Mouse (Mus musculus) neural tube, embryonic 12.5 days (tissue): ENCODE measurements around the gene Rassf4. TPM values are rescaled to one million over a fixed set of nuclear protein-coding genes. Genes with fewer than 3 reads are reported as not detected.

Source experiments
- ATAC-seq: fragments of 200-750 bp; cut with Nextera tagmentation; 2 replicates; pipeline ENCODE4 v1.8.0; 2017; ENCODE audit warnings: low read depth, mild to moderate bottlenecking, moderate TSS enrichment, moderate library complexity; ENCODE audit not compliant: low FRiP score
- H3K27ac ChIP-seq: fragments of 300-500 bp; sonication (generic); 2 replicates; pipeline ENCODE4 v1.5.1; 2016
- H3K27me3 ChIP-seq: fragments of 300-500 bp; sonication (generic); replicated peaks from 2 replicates; pipeline ENCODE4 v1.6.1; 2016; ENCODE audit warnings: mild to moderate bottlenecking
- H3K36me3 ChIP-seq: fragments of 300-500 bp; sonication (generic); 2 replicates; pipeline ENCODE4 v1.6.1; 2016; ENCODE audit warnings: mild to moderate bottlenecking
- H3K4me1 ChIP-seq: fragments of 300-500 bp; sonication (generic); 2 replicates; pipeline ENCODE4 v1.6.1; 2016
- H3K4me2 ChIP-seq: fragments of 300-500 bp; sonication (generic); replicated peaks from 2 replicates; pipeline ENCODE4 v1.6.1; 2016; ENCODE audit warnings: mild to moderate bottlenecking
- H3K4me3 ChIP-seq: fragments of 300-500 bp; sonication (generic); 2 replicates; pipeline ENCODE4 v1.5.1; 2016
- H3K9ac ChIP-seq: fragments of 300-500 bp; sonication (generic); 2 replicates; pipeline ENCODE4 v1.6.1; 2016; ENCODE audit warnings: mild to moderate bottlenecking
- H3K9me3 ChIP-seq: fragments of 300-500 bp; sonication (generic); 2 replicates; pipeline ENCODE4 v1.6.1; 2016; ENCODE audit warnings: mild to moderate bottlenecking
- WGBS: fragments of 180-500 bp; shearing (Covaris S2); methylation state at CpG from one replicate; pipeline ENCODE4 v1.1.7; 2016; 5-methylcytosine and 5-hydroxymethylcytosine counted together
- polyA plus RNA-seq: library from polyadenylated mRNA; unstranded; fragments of >200 nt; fragmentation: Nextera tagmentation; extraction: Ambion mirVana; gene quantifications from 2 replicates; pipeline ENCODE4 v1.2.1, GENCODE M21; 2016

The Rassf4 gene
- 34.1 and 38.3 TPM in 2 replicates for polyA plus RNA-seq

DNA sequence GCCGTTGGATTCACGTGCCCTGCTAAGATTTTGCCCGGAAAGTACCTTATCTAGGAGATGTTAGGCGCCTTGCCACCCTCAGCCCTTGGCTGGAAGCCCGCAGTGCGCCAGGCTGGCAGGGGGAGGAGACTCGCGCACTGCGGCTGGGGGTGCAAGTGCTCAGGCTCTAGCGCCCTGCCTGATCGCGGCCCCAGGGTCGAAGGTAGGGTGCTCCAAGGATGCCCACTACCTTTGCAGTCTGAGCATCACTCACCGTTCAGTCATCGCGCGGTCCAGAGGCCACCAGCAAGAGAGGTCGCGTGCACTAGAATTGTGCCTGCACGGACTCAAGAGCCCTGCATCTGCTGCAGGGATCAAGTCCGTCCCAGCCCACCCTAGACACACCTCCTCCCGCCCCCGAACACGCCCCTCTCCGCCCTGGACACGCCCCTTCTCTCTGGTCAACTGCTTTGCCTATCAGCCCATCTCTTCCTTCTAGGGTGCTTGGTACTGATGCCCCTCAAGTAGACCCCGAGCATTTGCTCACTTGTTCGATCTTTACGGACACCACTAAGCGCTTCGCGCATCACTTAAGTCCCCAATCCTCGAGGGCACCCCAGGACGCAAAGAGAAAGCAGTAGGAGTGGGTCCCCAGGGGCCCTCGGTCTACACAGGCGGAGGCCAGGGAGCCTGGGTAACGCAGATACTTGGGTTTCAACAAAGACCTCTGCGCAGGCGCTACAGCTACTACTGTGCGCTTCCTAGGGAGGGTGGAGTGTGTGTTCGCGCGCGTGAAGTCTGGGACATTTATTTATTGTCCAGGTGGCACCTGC is at the start of gene Rassf4:
Gene Rassf4 (minus strand): TSS at position 482 of the 812 bp plus-strand sequence.
- no peak within 1 kb of the TSS for H3K27ac ChIP-seq
- peak; percentile 83 for ATAC-seq
- peak within 1 kb of the TSS; percentile 59 for H3K9ac ChIP-seq
- no peaks in the 10 kb centered on the region for H3K27me3 ChIP-seq
- under 1% methylated on average over 44 of the region's 44 CpGs for WGBS
- peaks cover 35% of the 10 kb centered on the region for H3K4me1 ChIP-seq
- no peaks in the 10 kb centered on the region for H3K36me3 ChIP-seq
- peak within 1 kb of the TSS; percentile 56 for H3K4me3 ChIP-seq
- H3K4me2 ChIP-seq: peak within 1 kb of the TSS; percentile 91
- H3K9me3 ChIP-seq: no peaks in the 10 kb centered on the region

DNA sequence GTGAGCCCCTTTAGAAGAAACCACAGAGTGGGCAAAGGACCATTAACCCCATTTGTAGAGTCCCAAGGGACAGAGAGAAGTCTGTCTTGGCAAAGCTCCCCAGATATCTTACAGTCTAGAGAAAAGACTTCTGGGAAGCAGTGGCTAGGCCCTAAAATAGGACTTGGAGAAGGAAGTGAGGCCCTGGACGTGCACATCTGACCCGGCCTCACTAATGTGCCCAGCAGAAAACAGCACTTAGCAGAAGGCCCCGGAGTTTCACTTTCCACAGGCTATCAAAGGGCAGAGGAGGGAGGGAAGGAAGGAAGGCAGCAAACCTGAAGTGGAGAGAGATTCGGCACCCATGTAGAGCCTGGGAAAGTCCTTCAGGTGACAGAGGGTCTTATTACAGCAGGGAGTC is 45.2 kb upstream of the Rassf4 start:
- no peak overlapping the region for H3K4me3 ChIP-seq
- H3K36me3 ChIP-seq: no peaks in the 10 kb centered on the region
- no peak overlapping the region for H3K9ac ChIP-seq
- no peak for ATAC-seq
- H3K9me3 ChIP-seq: no peaks in the 10 kb centered on the region
- no peak overlapping the region for H3K4me2 ChIP-seq
- H3K27me3 ChIP-seq: no peaks in the 10 kb centered on the region
- H3K27ac ChIP-seq: no peak overlapping the region
- H3K4me1 ChIP-seq: no peaks in the 10 kb centered on the region
- 79% methylated on average over 4 of the region's 4 CpGs for whole genome bisulfite sequencing

- WGBS: 83% methylated on average over 4 of the region's 4 CpGs
- no peak for ATAC-seq
- Histone ChIP-seq H3K4me3 (no peak overlapping the region), H3K4me1 (no peaks in the 10 kb centered on the region), H3K9me3 (no peaks in the 10 kb centered on the region), H3K36me3 (no peaks in the 10 kb centered on the region), H3K27ac (no peak overlapping the region), H3K4me2 (no peak overlapping the region), H3K9ac (no peak overlapping the region), H3K27me3 (no peaks in the 10 kb centered on the region)
These were observed 44.6 kb upstream of the Rassf4 start for GRCm38 (mm10) chr6:116718361-116718760.

DNA sequence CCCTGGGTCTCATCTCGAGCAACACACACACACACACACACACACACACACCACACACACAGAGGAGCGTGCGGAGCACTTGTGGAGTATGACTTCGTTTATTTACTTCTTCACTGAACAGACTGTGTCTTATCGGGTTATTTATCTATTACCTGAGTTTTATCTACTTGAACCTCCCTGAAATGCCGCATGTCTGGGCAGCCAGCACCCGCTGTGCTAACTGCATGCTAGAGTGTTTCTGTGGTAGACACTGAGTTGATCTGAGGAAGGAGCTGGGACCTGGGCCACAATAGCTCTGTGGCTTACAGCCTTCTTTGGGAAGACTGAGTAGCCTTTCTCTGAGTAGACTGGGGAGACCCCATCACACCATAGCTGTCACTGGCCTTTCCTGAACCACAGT is 44.1 kb upstream of the Rassf4 start:
- no peak overlapping the region for H3K4me2 ChIP-seq
- H3K9me3 ChIP-seq: no peaks in the 10 kb centered on the region
- H3K27me3 ChIP-seq: no peaks in the 10 kb centered on the region
- 89% methylated on average over 7 of the region's 7 CpGs for WGBS
- no peak overlapping the region for H3K4me3 ChIP-seq
- ATAC-seq: no peak
- H3K36me3 ChIP-seq: no peaks in the 10 kb centered on the region
- no peak overlapping the region for H3K9ac ChIP-seq
- H3K27ac ChIP-seq: no peak overlapping the region
- H3K4me1 ChIP-seq: no peaks in the 10 kb centered on the region

DNA sequence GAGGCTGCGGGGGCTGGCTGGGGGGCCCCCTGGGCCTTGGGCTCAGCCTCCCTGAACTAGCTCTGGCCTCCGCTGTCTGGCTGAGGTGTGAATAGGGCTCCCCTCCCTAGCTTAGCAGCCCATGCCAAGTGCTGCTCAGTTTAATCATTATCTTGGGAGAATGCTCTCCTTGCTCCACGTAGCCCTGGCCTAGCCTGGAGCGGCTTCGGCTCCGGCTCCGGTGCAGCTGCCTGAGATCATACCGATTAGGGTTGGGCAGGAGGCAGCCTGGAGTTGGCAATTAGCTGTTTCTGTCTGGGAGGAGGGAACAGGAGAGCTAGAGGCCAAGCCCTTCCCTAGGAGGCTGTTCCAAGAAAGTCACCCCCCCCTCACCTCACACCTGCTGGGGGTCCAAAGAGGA is 42.9 kb upstream of the Rassf4 start, which contains the start of gene Tmem72:
Gene Tmem72 (minus strand): TSS at position 248 of the 400 bp plus-strand sequence.
- Histone ChIP-seq H3K27me3 (no peaks in the 10 kb centered on the region), H3K9me3 (no peaks in the 10 kb centered on the region), H3K36me3 (no peaks in the 10 kb centered on the region), H3K27ac (no peak within 1 kb of the TSS), H3K9ac (no peak within 1 kb of the TSS), H3K4me2 (no peak within 1 kb of the TSS), H3K4me3 (no peak within 1 kb of the TSS), H3K4me1 (no peaks in the 10 kb centered on the region)
- ATAC-seq: no peak
- WGBS: 83% methylated on average over 8 of the region's 8 CpGs

GRCm38 (mm10) chr6:116715166-116715565 is 41.4 kb upstream of the Rassf4 start:
- H3K27me3 ChIP-seq: no peaks in the 10 kb centered on the region
- H3K36me3 ChIP-seq: no peaks in the 10 kb centered on the region
- no peak overlapping the region for H3K4me3 ChIP-seq
- 79% methylated on average over 2 of the region's 2 CpGs for WGBS
- H3K4me1 ChIP-seq: no peaks in the 10 kb centered on the region
- H3K4me2 ChIP-seq: no peak overlapping the region
- H3K9ac ChIP-seq: no peak overlapping the region
- no peak for ATAC-seq
- H3K9me3 ChIP-seq: no peaks in the 10 kb centered on the region
- no peak overlapping the region for H3K27ac ChIP-seq

- H3K4me2 ChIP-seq: no peak overlapping the region
- H3K9ac ChIP-seq: no peak overlapping the region
- ATAC-seq: no peak
- no peaks in the 10 kb centered on the region for H3K27me3 ChIP-seq
- no peaks in the 10 kb centered on the region for H3K36me3 ChIP-seq
- H3K4me3 ChIP-seq: no peak overlapping the region
- no peaks in the 10 kb centered on the region for H3K4me1 ChIP-seq
- H3K9me3 ChIP-seq: no peaks in the 10 kb centered on the region
- 83% methylated on average over 5 of the region's 5 CpGs for WGBS
- no peak overlapping the region for H3K27ac ChIP-seq
These were observed 40.8 kb upstream of the Rassf4 start for GRCm38 (mm10) chr6:116714576-116714975.

- no peaks in the 10 kb centered on the region for H3K27me3 ChIP-seq
- no peaks in the 10 kb centered on the region for H3K4me1 ChIP-seq
- no peaks in the 10 kb centered on the region for H3K36me3 ChIP-seq
- H3K9me3 ChIP-seq: no peaks in the 10 kb centered on the region
- no peak for ATAC-seq
- no peak overlapping the region for H3K4me2 ChIP-seq
- no peak overlapping the region for H3K27ac ChIP-seq
- no peak overlapping the region for H3K9ac ChIP-seq
- WGBS: 84% methylated on average over 3 of the region's 3 CpGs
- no peak overlapping the region for H3K4me3 ChIP-seq
These were observed 40.2 kb upstream of the Rassf4 start for GRCm38 (mm10) chr6:116713966-116714365.

DNA sequence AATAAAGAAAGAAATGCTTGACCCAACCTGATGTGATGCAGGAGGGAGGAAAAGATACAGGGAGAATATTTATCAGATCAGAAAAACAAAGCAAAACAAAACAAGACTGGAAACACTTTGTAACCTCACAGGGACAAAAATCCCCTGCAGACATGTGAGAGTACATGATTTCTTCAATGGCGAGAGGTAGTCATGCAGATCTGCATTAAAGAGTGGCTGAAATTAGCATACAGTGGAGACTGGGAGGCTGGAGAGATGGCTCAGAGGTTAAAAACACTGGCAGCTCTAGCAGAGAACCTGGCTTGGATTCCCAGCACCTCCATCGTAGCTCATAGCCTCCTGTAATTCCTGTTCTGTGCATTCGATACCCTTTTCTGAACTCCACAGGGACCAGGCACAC is 38.8 kb upstream of the Rassf4 start:
- Histone ChIP-seq H3K9ac (no peak overlapping the region), H3K4me3 (no peak overlapping the region), H3K9me3 (no peaks in the 10 kb centered on the region), H3K27me3 (no peaks in the 10 kb centered on the region), H3K36me3 (no peaks in the 10 kb centered on the region), H3K4me2 (no peak overlapping the region), H3K27ac (no peak overlapping the region), H3K4me1 (no peaks in the 10 kb centered on the region)
- 91% methylated on average over 3 of the region's 3 CpGs for WGBS
- ATAC-seq: no peak

DNA sequence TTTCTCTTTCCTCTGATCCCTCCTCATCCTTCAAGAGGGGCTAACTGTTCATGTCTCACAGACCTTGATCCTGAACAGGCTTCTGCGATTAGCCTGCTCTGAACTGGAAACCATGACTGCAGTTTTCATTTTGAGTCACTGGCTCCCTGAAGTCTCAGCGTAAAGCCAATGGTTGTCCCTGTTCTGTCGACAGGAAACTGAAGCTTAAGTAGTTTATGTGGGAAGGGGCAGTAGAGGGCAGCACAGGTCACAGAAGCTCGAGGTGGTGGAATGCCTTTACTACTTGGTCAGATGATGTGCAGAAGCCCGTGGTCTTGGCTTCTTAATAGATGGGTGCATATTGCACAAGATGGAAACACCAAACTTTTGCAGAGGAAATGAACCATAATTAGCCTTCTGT is 38.3 kb upstream of the Rassf4 start:
- no peak overlapping the region for H3K4me2 ChIP-seq
- no peak overlapping the region for H3K27ac ChIP-seq
- no peaks in the 10 kb centered on the region for H3K9me3 ChIP-seq
- no peak overlapping the region for H3K9ac ChIP-seq
- no peak for ATAC-seq
- no peaks in the 10 kb centered on the region for H3K27me3 ChIP-seq
- no peak overlapping the region for H3K4me3 ChIP-seq
- WGBS: 38% methylated on average over 5 of the region's 5 CpGs
- no peaks in the 10 kb centered on the region for H3K4me1 ChIP-seq
- H3K36me3 ChIP-seq: no peaks in the 10 kb centered on the region

- no peak overlapping the region for H3K4me3 ChIP-seq
- no peaks in the 10 kb centered on the region for H3K9me3 ChIP-seq
- H3K27ac ChIP-seq: no peak overlapping the region
- 70% methylated on average over 6 of the region's 6 CpGs for WGBS
- no peak overlapping the region for H3K4me2 ChIP-seq
- ATAC-seq: no peak
- H3K27me3 ChIP-seq: no peaks in the 10 kb centered on the region
- H3K36me3 ChIP-seq: no peaks in the 10 kb centered on the region
- H3K4me1 ChIP-seq: no peaks in the 10 kb centered on the region
- H3K9ac ChIP-seq: no peak overlapping the region
These were observed 30.6 kb upstream of the Rassf4 start for GRCm38 (mm10) chr6:116704320-116704719.

- Histone ChIP-seq H3K4me1 (no peaks in the 10 kb centered on the region), H3K9me3 (no peaks in the 10 kb centered on the region), H3K4me3 (no peak overlapping the region), H3K36me3 (no peaks in the 10 kb centered on the region), H3K4me2 (no peak overlapping the region), H3K27ac (no peak overlapping the region), H3K27me3 (no peaks in the 10 kb centered on the region), H3K9ac (no peak overlapping the region)
- ATAC-seq: no peak
These were observed 27.1 kb upstream of the Rassf4 start for GRCm38 (mm10) chr6:116700821-116701220.

DNA sequence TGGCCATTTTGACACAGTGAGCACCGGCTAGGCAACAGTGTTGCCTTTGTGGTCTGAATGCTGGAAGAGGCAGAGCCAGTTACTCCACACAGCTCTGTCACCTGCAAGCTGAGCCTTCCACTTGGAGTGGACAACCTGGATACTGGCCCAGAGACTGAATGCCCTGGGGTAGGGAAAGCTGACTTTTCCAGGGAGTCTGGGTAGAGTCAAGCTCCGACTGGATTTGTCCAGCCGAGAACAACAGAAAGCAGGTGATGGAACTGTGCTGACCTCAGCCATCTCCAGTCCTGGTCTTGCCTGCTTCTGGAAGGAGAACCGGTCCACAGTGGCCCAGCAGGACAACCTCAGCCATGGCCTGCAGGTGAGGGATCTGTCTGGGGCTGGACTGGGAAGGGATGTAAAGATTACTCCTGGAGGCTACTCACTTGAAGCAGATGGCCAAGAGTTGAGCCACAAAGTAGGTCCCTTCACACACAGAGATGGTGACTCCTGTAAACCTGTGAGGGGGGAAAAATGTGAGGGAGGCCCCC is 24.2 kb upstream of the Rassf4 start:
- Histone ChIP-seq H3K27ac (no peak overlapping the region), H3K4me2 (no peak overlapping the region), H3K9ac (no peak overlapping the region), H3K36me3 (no peaks in the 10 kb centered on the region), H3K27me3 (no peaks in the 10 kb centered on the region), H3K4me3 (no peak overlapping the region), H3K9me3 (no peaks in the 10 kb centered on the region), H3K4me1 (no peaks in the 10 kb centered on the region)
- no peak for ATAC-seq
- 91% methylated on average over 4 of the region's 4 CpGs for WGBS
